Mouse (Mus musculus) ES-Bruce4 (cell line): ENCODE results near the gene Bcdin3d.
A peak's percentile ranks its signal among the peaks of the same experiment; 100 is the strongest.

Experiments
- CTCF ChIP-seq: IDR thresholded peaks from one replicate; pipeline ENCODE4 v1.8.1; 2011; ENCODE audit warnings: low read depth, low read length
- EP300 ChIP-seq: IDR thresholded peaks from 2 replicates; pipeline ENCODE4 v1.6.1; 2011; ENCODE audit warnings: low read depth, low read length; ENCODE audit not compliant: insufficient read depth
- POLR2A ChIP-seq: IDR thresholded peaks from one replicate; pipeline ENCODE4 v1.8.1; 2011; ENCODE audit warnings: low read length; ENCODE audit not compliant: insufficient read depth

DNA sequence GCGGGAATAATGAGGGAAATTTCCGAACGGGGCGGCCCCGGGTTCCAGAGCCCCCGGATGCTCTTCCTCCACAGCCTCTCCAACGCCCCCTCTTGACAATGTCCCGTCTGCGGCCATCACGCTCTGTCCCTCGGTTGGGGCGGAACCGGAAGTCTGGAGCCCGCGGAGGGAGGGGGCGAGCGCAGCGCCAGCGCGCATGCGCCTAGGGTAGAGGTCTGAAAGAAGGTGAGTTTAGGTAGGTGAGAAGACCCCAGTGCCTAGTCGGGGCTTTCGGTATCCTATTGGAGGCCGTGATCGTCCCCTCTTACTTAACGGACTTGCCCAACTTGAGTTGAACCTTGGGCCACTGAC is at the start of gene Bcdin3d:
- TF ChIP-seq CTCF (peak; percentile 26), POLR2A (peak; percentile 13), EP300 (no peak)
